Mouse (Mus musculus) adrenal gland, postnatal 25 days (tissue): ENCODE measurements around the gene Prdx2. TPM values are rescaled to one million over a fixed set of nuclear protein-coding genes. Genes with fewer than 3 reads are reported as not detected.

ENCODE experiments used
- DNase-seq: peaks from one replicate; pipeline ENCODE4 v3.0.0; 2021; ENCODE audit warnings: mixed read lengths
- total RNA-seq: library from RNA; stranded (reverse); gene quantifications from 2 replicates; pipeline ENCODE4 v1.2.3, GENCODE M21; 2021

The Prdx2 gene
- total RNA-seq, 1 experiment from 2014 or later: 624 TPM

- DNase-seq: peak; percentile 97
Measured at GRCm38 (mm10) chr8:84978248-84978940, 9.0 kb downstream of the Prdx2 start, which contains the start of gene Junb. Gene Junb, minus strand, starts transcription at chr8:84978718.

- DNase-seq: peak; percentile 92
Measured at GRCm38 (mm10) chr8:84979599-84980421, 10.4 kb downstream of the Prdx2 start.

DNA sequence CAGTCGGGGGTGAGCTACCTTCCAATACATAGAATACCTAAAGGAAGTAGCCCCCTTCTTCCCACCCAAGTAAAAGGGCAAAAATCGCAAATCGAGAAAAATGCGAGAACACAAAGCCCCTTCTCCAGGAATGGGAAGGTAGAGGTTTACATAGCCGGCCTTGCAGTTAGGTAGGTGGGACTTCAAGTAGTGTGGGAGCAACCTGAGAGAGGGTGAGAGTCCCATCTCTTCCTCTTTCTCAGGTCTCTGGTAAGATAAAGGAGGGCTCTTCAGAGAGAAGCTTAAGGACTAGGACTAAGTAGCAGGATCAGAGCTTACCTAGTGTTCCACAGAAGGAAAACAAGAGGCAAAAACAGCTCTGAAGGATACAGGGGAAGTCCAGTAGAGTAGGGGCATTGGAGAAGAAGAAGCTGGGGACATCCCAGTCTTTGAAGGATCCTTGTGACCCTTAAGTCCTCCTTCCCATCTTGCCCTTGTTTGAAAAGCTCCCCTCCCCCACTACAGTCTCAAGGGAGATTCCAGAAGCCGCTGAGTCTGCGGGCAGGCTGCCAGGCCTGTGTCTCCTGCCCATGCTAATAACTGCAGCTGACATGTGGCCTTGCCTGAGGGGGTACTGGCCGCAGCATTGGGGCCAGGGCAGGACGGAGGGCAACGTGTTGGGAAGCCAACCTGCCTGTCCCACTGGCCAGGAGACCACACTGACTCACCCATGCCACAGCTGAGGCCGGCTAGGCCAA lies 11.4 kb downstream of the Prdx2 start:
- peak; percentile 88 for DNase-seq

DNA sequence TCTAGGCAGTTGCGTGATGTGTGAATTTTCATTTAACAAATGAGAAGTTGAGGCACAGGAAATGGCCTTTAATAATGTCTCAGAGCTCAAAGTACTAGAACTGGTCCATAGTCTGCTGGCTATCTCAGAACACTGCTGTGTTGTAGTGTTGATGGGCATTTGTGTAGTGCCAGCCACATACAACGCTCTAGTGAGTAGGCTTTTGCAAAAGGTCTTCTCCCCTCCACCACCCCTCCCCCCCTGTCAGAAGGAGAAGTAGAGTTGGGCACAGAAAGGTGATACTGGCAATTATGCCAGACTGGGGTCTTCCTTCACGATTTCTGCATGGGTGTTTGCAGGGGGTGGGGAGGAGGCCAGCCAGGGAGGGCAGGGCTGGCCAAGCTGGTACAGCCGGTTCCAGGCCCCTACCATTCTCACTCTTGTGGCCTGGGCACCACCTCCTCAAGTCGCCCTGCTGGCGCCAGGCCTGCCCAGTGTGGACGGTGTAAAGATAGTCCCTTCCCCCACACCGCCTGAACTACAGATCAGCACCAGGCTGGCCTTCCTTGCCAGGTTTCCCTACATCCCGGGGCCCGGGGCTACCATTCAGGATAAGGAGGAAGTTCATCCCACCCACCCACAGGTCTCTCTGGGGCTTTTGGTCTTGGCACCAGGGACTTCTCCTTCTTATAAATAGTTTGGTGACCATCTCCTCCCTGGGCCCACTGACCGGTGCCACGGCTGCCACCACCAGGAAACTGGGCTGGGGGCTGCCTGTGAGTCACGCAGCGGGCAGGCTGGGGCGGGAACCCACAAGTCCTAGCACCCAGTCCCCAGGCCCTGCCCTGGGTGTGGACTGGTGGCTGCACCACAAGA lies 12.5 kb downstream of the Prdx2 start:
- DNase-seq: no peak

DNA sequence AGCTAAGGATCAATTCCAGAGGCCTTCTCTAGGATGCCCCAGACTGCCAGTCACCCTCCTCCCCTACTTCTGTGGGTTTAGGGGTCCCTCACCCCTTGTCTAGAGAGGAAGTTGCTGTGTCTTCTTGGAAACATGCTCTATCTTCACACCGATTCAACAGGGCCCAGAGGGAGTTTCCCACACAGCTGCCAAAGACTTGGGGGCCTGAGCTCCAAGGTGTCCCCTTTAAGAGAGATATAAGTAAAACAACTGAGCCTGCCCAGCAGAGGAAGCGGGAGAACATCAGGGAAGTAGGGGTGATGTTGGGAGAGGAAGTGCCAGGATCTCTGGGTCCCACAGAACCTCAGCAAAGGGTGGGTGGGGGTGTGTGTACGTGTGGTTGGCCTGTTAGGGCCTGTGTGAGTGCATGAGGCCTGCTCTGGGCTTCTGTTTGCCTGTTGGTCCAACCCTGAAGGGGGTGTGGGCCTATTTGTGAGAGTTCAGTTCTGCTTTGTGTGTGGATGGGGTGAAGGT lies 13.2 kb downstream of the Prdx2 start:
- no peak for DNase-seq

DNA sequence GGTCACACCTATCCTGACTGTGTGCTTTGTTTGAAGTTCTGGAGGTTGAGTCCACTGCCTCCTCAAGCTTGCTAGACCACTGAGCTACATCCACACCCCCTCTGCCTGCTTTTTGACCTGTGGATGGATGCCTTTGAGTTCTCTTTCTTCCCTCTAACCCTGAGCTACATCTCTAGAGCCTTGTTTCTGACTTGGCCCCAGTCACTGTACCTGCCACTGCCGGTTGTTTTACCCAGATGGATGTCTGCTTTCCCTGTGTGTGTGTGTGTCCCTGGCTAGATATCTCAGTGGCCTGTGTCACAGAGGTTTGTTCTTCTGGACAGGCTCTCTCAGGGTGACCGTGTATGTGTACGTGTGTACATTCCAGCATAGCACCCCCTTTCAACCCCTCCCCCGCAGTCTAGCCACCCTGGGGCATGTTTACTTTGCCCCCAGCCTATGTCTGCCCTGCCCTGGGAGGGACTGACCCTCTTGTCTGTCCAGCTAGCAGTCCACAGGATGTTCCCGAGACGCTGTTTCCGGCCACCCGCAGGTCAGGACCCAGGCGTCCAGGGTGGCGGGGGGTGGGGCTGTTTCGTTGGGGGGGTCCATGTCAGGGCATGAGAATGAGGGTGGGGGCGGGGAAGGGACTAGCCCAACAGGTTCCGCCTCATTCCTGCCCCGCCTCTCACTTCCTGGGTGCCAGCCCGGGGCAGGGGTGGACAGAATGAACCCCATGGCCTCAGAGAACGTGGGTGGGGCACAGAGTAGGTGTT lies 15.1 kb downstream of the Prdx2 start:
- DNase-seq: peak; percentile 33

- no peak for DNase-seq
Measured at GRCm38 (mm10) chr8:84985049-84985683, 15.8 kb downstream of the Prdx2 start.

GRCm38 (mm10) chr8:84985684-84986378 lies 16.4 kb downstream of the Prdx2 start:
- peak; percentile 88 for DNase-seq

GRCm38 (mm10) chr8:84986379-84986945 lies 17.1 kb downstream of the Prdx2 start:
- no peak for DNase-seq

GRCm38 (mm10) chr8:84987388-84987787 lies 18.0 kb downstream of the Prdx2 start:
- DNase-seq: no peak

GRCm38 (mm10) chr8:84987903-84988302 lies 18.5 kb downstream of the Prdx2 start:
- DNase-seq: no peak

- peak; percentile 40 for DNase-seq
Measured at GRCm38 (mm10) chr8:84989311-84989731, 19.9 kb downstream of the Prdx2 start.

- DNase-seq: peak; percentile 92
Measured at GRCm38 (mm10) chr8:84989810-84990209, 20.4 kb downstream of the Prdx2 start.

DNA sequence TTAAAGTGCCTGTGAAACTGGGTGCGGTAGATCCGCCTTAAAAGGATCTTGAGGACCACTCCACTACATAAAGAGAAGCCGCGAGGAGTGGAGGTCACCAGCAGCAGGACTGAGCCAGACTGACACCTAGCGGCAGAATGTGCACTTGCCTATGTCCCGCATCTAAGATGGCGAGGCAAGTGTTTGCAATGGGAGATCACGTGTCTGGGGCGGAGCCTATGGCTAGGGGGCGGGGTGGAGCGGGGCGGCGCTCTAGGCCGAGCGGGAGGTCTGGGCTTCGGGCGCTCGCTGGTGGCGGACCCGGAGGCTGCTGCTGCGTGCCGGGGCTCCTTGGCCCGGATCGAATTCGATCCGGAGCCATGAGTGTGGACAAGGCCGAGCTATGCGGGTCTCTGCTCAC lies 21.0 kb downstream of the Prdx2 start, which contains the start of gene Hook2:
Gene Hook2, plus strand, starts transcription at position 255 of the 400 bp plus-strand sequence.
- peak; percentile 93 for DNase-seq

- no peak for DNase-seq
Measured at GRCm38 (mm10) chr8:84990836-84991235, 21.4 kb downstream of the Prdx2 start.

DNA sequence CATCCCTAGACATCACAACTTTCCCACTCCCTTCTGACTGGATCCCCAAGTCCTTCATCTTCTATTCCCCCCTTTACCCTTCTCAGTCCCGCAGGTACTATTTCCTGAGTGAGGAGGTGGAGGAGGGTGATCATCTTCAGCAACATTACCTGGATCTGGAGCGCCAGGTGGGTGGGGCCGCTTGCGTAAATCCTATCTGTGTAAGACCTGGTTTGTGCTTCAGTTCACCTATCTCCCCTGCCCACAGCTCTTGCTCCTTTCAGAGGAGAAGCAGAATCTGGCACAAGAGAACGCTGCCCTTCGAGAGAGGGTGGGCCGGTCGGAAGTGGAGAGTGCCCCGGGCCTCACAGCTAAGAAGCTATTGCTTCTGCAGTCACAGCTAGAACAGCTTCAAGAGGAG lies 25.0 kb downstream of the Prdx2 start:
- DNase-seq: no peak

GRCm38 (mm10) chr8:84995680-84996079 lies 26.3 kb downstream of the Prdx2 start:
- no peak for DNase-seq

- no peak for DNase-seq
Measured at GRCm38 (mm10) chr8:84996978-84997377, 27.6 kb downstream of the Prdx2 start.

GRCm38 (mm10) chr8:84997649-84998295 lies 28.4 kb downstream of the Prdx2 start:
- DNase-seq: peak; percentile 93
